Mouse (Mus musculus): ENCODE measurements around the gene Sp110. TPM values are rescaled to one million over a fixed set of nuclear protein-coding genes. Genes with fewer than 3 reads are reported as not detected.
"Not testable (repeated sequence)": the region's sequence is repeated elsewhere in the genome, so short reads cannot be mapped to it uniquely, and the experiment has no call there.

The Sp110 gene
- polyA plus RNA-seq, 1 experiment from 2014 or later: 1.4 TPM

GRCm38 (mm10) chr1:85588697-85589096 lies 9.9 kb downstream of the Sp110 start:
- not testable (repeated sequence) for H3K9me3 ChIP-seq; H3K9ac ChIP-seq; H3K4me1 ChIP-seq; ATAC-seq (ENCODE audit: low FRiP score, low read depth); H3K4me2 ChIP-seq (replicated peaks); H3K27ac ChIP-seq; H3K27me3 ChIP-seq; H3K4me3 ChIP-seq; H3K36me3 ChIP-seq
- WGBS: 78% methylated on average over 1 of the region's 2 CpGs

- H3K27ac ChIP-seq; H3K9me3 ChIP-seq; H3K36me3 ChIP-seq; H3K4me3 ChIP-seq; H3K27me3 ChIP-seq; H3K9ac ChIP-seq; H3K4me1 ChIP-seq; H3K4me2 ChIP-seq (replicated peaks); ATAC-seq (ENCODE audit: low FRiP score, low read depth): not testable (repeated sequence)
- 31% methylated on average over 5 of the region's 5 CpGs for WGBS
These were observed 17.1 kb downstream of the Sp110 start for GRCm38 (mm10) chr1:85581518-85581917.

GRCm38 (mm10) chr1:85580578-85580977 lies 18.0 kb downstream of the Sp110 start:
- not testable (repeated sequence) for H3K27me3 ChIP-seq; H3K9ac ChIP-seq; H3K27ac ChIP-seq; H3K9me3 ChIP-seq; H3K4me2 ChIP-seq (replicated peaks); H3K4me3 ChIP-seq; H3K4me1 ChIP-seq; H3K36me3 ChIP-seq; ATAC-seq (ENCODE audit: low FRiP score, low read depth)
- 48% methylated on average over 3 of the region's 3 CpGs for WGBS

- not testable (repeated sequence) for H3K36me3 ChIP-seq; H3K9me3 ChIP-seq; H3K27me3 ChIP-seq; H3K4me1 ChIP-seq; H3K4me3 ChIP-seq; H3K9ac ChIP-seq; ATAC-seq (ENCODE audit: low FRiP score, low read depth); H3K27ac ChIP-seq; H3K4me2 ChIP-seq (replicated peaks)
- WGBS: 77% methylated on average over 3 of the region's 4 CpGs
These were observed 18.5 kb downstream of the Sp110 start for GRCm38 (mm10) chr1:85580148-85580534.

GRCm38 (mm10) chr1:85579199-85580147 lies 19.1 kb downstream of the Sp110 start:
- not testable (repeated sequence) for H3K4me3 ChIP-seq; H3K36me3 ChIP-seq; H3K4me1 ChIP-seq; H3K4me2 ChIP-seq (replicated peaks); ATAC-seq (ENCODE audit: low FRiP score, low read depth); H3K27ac ChIP-seq; H3K27me3 ChIP-seq; H3K9me3 ChIP-seq; H3K9ac ChIP-seq
- WGBS: 70% methylated on average over 6 of the region's 7 CpGs

- WGBS: 67% methylated on average over 3 of the region's 3 CpGs
- H3K9ac ChIP-seq; H3K4me2 ChIP-seq (replicated peaks); H3K4me1 ChIP-seq; H3K4me3 ChIP-seq; H3K27me3 ChIP-seq; H3K36me3 ChIP-seq; H3K9me3 ChIP-seq; ATAC-seq (ENCODE audit: low FRiP score, low read depth); H3K27ac ChIP-seq: not testable (repeated sequence)
These were observed 20.1 kb downstream of the Sp110 start for GRCm38 (mm10) chr1:85578372-85579010.

GRCm38 (mm10) chr1:85575376-85575775 lies 23.2 kb downstream of the Sp110 start, which contains the start of gene G530012D18Rik:
G530012D18Rik (plus strand) TSS chr1:85575676.
- WGBS: 63% methylated on average over 2 of the region's 3 CpGs
- not testable (repeated sequence) for H3K36me3 ChIP-seq; H3K4me1 ChIP-seq; H3K9me3 ChIP-seq; H3K27me3 ChIP-seq; H3K4me2 ChIP-seq (replicated peaks); H3K4me3 ChIP-seq; ATAC-seq (ENCODE audit: low FRiP score, low read depth); H3K27ac ChIP-seq; H3K9ac ChIP-seq

GRCm38 (mm10) chr1:85573554-85573953 lies 25.1 kb downstream of the Sp110 start:
- H3K9ac ChIP-seq; H3K4me1 ChIP-seq; H3K36me3 ChIP-seq; H3K27me3 ChIP-seq; ATAC-seq (ENCODE audit: low FRiP score, low read depth); H3K27ac ChIP-seq; H3K9me3 ChIP-seq; H3K4me3 ChIP-seq; H3K4me2 ChIP-seq (replicated peaks): not testable (repeated sequence)
- WGBS: 68% methylated on average over 4 of the region's 4 CpGs

GRCm38 (mm10) chr1:85555261-85555660 lies 43.4 kb downstream of the Sp110 start:
- not testable (repeated sequence) for H3K9ac ChIP-seq; H3K27me3 ChIP-seq; H3K4me3 ChIP-seq; H3K36me3 ChIP-seq; H3K9me3 ChIP-seq; H3K27ac ChIP-seq; H3K4me1 ChIP-seq; ATAC-seq (ENCODE audit: low FRiP score, low read depth); H3K4me2 ChIP-seq (replicated peaks)
- 80% methylated on average over 4 of the region's 4 CpGs for WGBS

- H3K27me3 ChIP-seq; H3K9me3 ChIP-seq; H3K4me1 ChIP-seq; H3K36me3 ChIP-seq; H3K4me3 ChIP-seq; ATAC-seq (ENCODE audit: low FRiP score, low read depth); H3K9ac ChIP-seq; H3K4me2 ChIP-seq (replicated peaks); H3K27ac ChIP-seq: not testable (repeated sequence)
These were observed 52.2 kb downstream of the Sp110 start for GRCm38 (mm10) chr1:85546442-85546841.

GRCm38 (mm10) chr1:85543818-85544217 lies 54.8 kb downstream of the Sp110 start:
- not testable (repeated sequence) for H3K27ac ChIP-seq, H3K36me3 ChIP-seq
- WGBS: 68% methylated on average over 4 of the region's 4 CpGs

GRCm38 (mm10) chr1:85528451-85529110 lies 70.0 kb downstream of the Sp110 start:
- not testable (repeated sequence) for H3K27me3 ChIP-seq; H3K4me2 ChIP-seq (replicated peaks); H3K36me3 ChIP-seq; H3K4me1 ChIP-seq; H3K4me3 ChIP-seq; H3K27ac ChIP-seq; H3K9ac ChIP-seq; H3K9me3 ChIP-seq; ATAC-seq (ENCODE audit: low FRiP score, low read depth)
- WGBS: 79% methylated on average over 13 of the region's 15 CpGs

More at GRCm38 (mm10) chr1:85543818-85544217, 54.8 kb downstream of the Sp110 start:
- H3K27me3 ChIP-seq; H3K4me2 ChIP-seq (replicated peaks); ATAC-seq (ENCODE audit: low FRiP score, low read depth); H3K9me3 ChIP-seq; H3K4me1 ChIP-seq; H3K9ac ChIP-seq; H3K4me3 ChIP-seq: not testable (repeated sequence)

All from limb, embryonic 13.5 days (tissue).